Mouse (Mus musculus): ENCODE data around the gene Ndc1. TPM values are rescaled to one million over a fixed set of nuclear protein-coding genes. Genes with fewer than 3 reads are reported as not detected.

Gene Ndc1
- polyA plus RNA-seq (2015; fragmentation: Nextera tagmentation; extraction: Ambion mirVana), result 24.8 and 26.4 TPM in 2 replicates

- Histone ChIP-seq H3K4me2 (ENCODE audit: low read depth, low read length) (peak within 1 kb of the TSS; percentile 76), H3K9ac (ENCODE audit: low read depth, low read length) (peak within 1 kb of the TSS; percentile 91), H3K4me1 (ENCODE audit: control insufficient read depth, insufficient read depth, low read length) (peaks cover 5% of the 10 kb centered on the region), H3K36me3 (ENCODE audit: control insufficient read depth, insufficient read depth, low read length) (no peaks in the 10 kb centered on the region), H3K4me3 (ENCODE audit: low read length) (peak within 1 kb of the TSS; percentile 97), H3K9me3 (ENCODE audit: control insufficient read depth, low read length) (no peaks in the 10 kb centered on the region), H3K27ac (ENCODE audit: low read length) (peak within 1 kb of the TSS; percentile 90), H3K27me3 (replicated peaks; ENCODE audit: control insufficient read depth, insufficient read depth, low read length) (no peaks in the 10 kb centered on the region)
- WGBS, result under 1% methylated on average over 51 of the region's 51 CpGs
- ATAC-seq, result peak; percentile 99
Observed at GRCm38 (mm10) chr4:107367567-107368314, at the start of gene Ndc1. TSS of gene Ndc1 (plus strand) at chr4:107367784.

GRCm38 (mm10) chr4:107318646-107319045 is 48.9 kb upstream of the Ndc1 start:
- Histone ChIP-seq H3K4me2 (ENCODE audit: low read depth, low read length) (no peak overlapping the region), H3K4me1 (ENCODE audit: control insufficient read depth, insufficient read depth, low read length) (peaks cover 8% of the 10 kb centered on the region), H3K4me3 (ENCODE audit: low read length) (no peak overlapping the region), H3K9me3 (ENCODE audit: control insufficient read depth, low read length) (no peaks in the 10 kb centered on the region), H3K27ac (ENCODE audit: low read length) (no peak overlapping the region), H3K27me3 (replicated peaks; ENCODE audit: control insufficient read depth, insufficient read depth, low read length) (no peaks in the 10 kb centered on the region), H3K9ac (ENCODE audit: low read depth, low read length) (no peak overlapping the region), H3K36me3 (ENCODE audit: control insufficient read depth, insufficient read depth, low read length) (no peaks in the 10 kb centered on the region)
- no peak for ATAC-seq
- WGBS, result 76% methylated on average over 8 of the region's 8 CpGs

DNA sequence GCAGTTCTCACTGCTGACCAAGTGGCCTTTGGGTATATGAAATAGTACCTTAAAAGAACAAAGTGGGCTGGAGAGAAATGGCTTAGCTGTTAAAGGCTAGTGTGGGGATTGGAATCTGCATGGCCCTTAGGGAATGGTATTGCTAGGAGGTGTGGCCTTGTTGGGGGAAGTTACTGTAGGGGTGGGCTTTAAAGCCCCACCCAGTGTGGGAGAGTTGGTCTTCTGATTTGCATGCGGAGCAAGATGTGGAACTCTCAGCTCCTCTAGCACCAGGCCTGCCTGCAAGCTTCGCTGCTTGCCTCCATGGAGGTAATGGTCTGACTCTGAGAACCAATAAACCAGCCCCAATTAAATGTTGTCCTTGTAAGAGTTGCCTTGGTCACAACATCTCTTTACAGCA is 46.5 kb upstream of the Ndc1 start:
- ATAC-seq, result no peak
- Histone ChIP-seq H3K27me3 (replicated peaks; ENCODE audit: control insufficient read depth, insufficient read depth, low read length) (no peaks in the 10 kb centered on the region), H3K4me2 (ENCODE audit: low read depth, low read length) (no peak overlapping the region), H3K4me3 (ENCODE audit: low read length) (no peak overlapping the region), H3K4me1 (ENCODE audit: control insufficient read depth, insufficient read depth, low read length) (peaks cover under 1% of the 10 kb centered on the region), H3K36me3 (ENCODE audit: control insufficient read depth, insufficient read depth, low read length) (no peaks in the 10 kb centered on the region), H3K9ac (ENCODE audit: low read depth, low read length) (no peak overlapping the region), H3K27ac (ENCODE audit: low read length) (no peak overlapping the region), H3K9me3 (ENCODE audit: control insufficient read depth, low read length) (no peaks in the 10 kb centered on the region)
- WGBS, result 77% methylated on average over 2 of the region's 2 CpGs

- Histone ChIP-seq H3K4me3 (ENCODE audit: low read length) (no peak overlapping the region), H3K4me1 (ENCODE audit: control insufficient read depth, insufficient read depth, low read length) (no peaks in the 10 kb centered on the region), H3K4me2 (ENCODE audit: low read depth, low read length) (no peak overlapping the region), H3K9me3 (ENCODE audit: control insufficient read depth, low read length) (no peaks in the 10 kb centered on the region), H3K27ac (ENCODE audit: low read length) (no peak overlapping the region), H3K9ac (ENCODE audit: low read depth, low read length) (no peak overlapping the region), H3K27me3 (replicated peaks; ENCODE audit: control insufficient read depth, insufficient read depth, low read length) (no peaks in the 10 kb centered on the region), H3K36me3 (ENCODE audit: control insufficient read depth, insufficient read depth, low read length) (no peaks in the 10 kb centered on the region)
- peak; percentile 54; the same call in 1 of the 2 replicates for ATAC-seq
- WGBS, result 78% methylated on average over 2 of the region's 2 CpGs
Observed at GRCm38 (mm10) chr4:107323113-107323512, 44.5 kb upstream of the Ndc1 start.

- H3K4me1 ChIP-seq (ENCODE audit: control insufficient read depth, insufficient read depth, low read length), result no peaks in the 10 kb centered on the region
- H3K4me3 ChIP-seq (ENCODE audit: low read length), result no peak overlapping the region
- 68% methylated on average over 8 of the region's 8 CpGs for WGBS
- no peaks in the 10 kb centered on the region for H3K27me3 ChIP-seq (replicated peaks; ENCODE audit: control insufficient read depth, insufficient read depth, low read length)
- peak; percentile 85 for ATAC-seq
- no peak overlapping the region for H3K27ac ChIP-seq (ENCODE audit: low read length)
- no peaks in the 10 kb centered on the region for H3K36me3 ChIP-seq (ENCODE audit: control insufficient read depth, insufficient read depth, low read length)
- H3K4me2 ChIP-seq (ENCODE audit: low read depth, low read length), result no peak overlapping the region
- H3K9me3 ChIP-seq (ENCODE audit: control insufficient read depth, low read length), result no peaks in the 10 kb centered on the region
- no peak overlapping the region for H3K9ac ChIP-seq (ENCODE audit: low read depth, low read length)
Observed at GRCm38 (mm10) chr4:107328530-107328929, 39.1 kb upstream of the Ndc1 start.

GRCm38 (mm10) chr4:107333514-107333913 is 34.1 kb upstream of the Ndc1 start:
- WGBS, result 93% methylated on average over 4 of the region's 4 CpGs

DNA sequence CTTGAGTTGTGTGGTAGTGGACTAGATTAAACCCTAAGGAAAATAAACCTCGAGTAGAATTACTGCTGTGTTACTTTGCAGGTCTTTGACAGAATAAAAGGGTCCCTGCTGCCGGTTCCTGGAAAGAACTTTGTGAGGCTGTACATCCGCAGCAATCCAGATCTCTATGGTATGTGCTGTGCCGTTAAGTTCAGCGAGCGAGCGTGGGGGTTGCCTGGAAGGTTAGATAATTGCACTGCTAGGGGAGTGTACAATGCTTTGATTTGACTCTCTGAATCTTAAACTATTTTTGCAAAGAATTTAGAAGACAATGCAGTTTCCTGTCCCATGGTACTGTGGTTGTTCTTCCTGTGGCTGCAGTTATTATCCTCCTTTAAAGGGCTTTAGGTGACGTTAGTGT is 31.2 kb upstream of the Ndc1 start:
- no peaks in the 10 kb centered on the region for H3K27me3 ChIP-seq (replicated peaks; ENCODE audit: control insufficient read depth, insufficient read depth, low read length)
- H3K4me2 ChIP-seq (ENCODE audit: low read depth, low read length), result no peak overlapping the region
- no peak overlapping the region for H3K27ac ChIP-seq (ENCODE audit: low read length)
- no peaks in the 10 kb centered on the region for H3K4me1 ChIP-seq (ENCODE audit: control insufficient read depth, insufficient read depth, low read length)
- no peaks in the 10 kb centered on the region for H3K36me3 ChIP-seq (ENCODE audit: control insufficient read depth, insufficient read depth, low read length)
- no peak overlapping the region for H3K4me3 ChIP-seq (ENCODE audit: low read length)
- H3K9ac ChIP-seq (ENCODE audit: low read depth, low read length), result no peak overlapping the region
- no peak for ATAC-seq
- WGBS, result 67% methylated on average over 8 of the region's 8 CpGs
- no peaks in the 10 kb centered on the region for H3K9me3 ChIP-seq (ENCODE audit: control insufficient read depth, low read length)

More at GRCm38 (mm10) chr4:107333514-107333913, 34.1 kb upstream of the Ndc1 start:
- Histone ChIP-seq H3K4me1 (ENCODE audit: control insufficient read depth, insufficient read depth, low read length) (no peaks in the 10 kb centered on the region), H3K4me3 (ENCODE audit: low read length) (no peak overlapping the region), H3K27ac (ENCODE audit: low read length) (no peak overlapping the region), H3K9ac (ENCODE audit: low read depth, low read length) (no peak overlapping the region), H3K36me3 (ENCODE audit: control insufficient read depth, insufficient read depth, low read length) (no peaks in the 10 kb centered on the region), H3K9me3 (ENCODE audit: control insufficient read depth, low read length) (no peaks in the 10 kb centered on the region), H3K27me3 (replicated peaks; ENCODE audit: control insufficient read depth, insufficient read depth, low read length) (no peaks in the 10 kb centered on the region), H3K4me2 (ENCODE audit: low read depth, low read length) (no peak overlapping the region)
- ATAC-seq, result no peak

GRCm38 (mm10) chr4:107337455-107337854 is 30.1 kb upstream of the Ndc1 start:
- Histone ChIP-seq H3K9ac (ENCODE audit: low read depth, low read length) (no peak overlapping the region), H3K4me1 (ENCODE audit: control insufficient read depth, insufficient read depth, low read length) (no peaks in the 10 kb centered on the region), H3K4me3 (ENCODE audit: low read length) (no peak overlapping the region), H3K9me3 (ENCODE audit: control insufficient read depth, low read length) (no peaks in the 10 kb centered on the region), H3K4me2 (ENCODE audit: low read depth, low read length) (no peak overlapping the region), H3K36me3 (ENCODE audit: control insufficient read depth, insufficient read depth, low read length) (no peaks in the 10 kb centered on the region), H3K27me3 (replicated peaks; ENCODE audit: control insufficient read depth, insufficient read depth, low read length) (no peaks in the 10 kb centered on the region), H3K27ac (ENCODE audit: low read length) (no peak overlapping the region)
- 77% methylated on average over 5 of the region's 5 CpGs for WGBS
- ATAC-seq, result peak; percentile 44; the same call in 1 of the 2 replicates

DNA sequence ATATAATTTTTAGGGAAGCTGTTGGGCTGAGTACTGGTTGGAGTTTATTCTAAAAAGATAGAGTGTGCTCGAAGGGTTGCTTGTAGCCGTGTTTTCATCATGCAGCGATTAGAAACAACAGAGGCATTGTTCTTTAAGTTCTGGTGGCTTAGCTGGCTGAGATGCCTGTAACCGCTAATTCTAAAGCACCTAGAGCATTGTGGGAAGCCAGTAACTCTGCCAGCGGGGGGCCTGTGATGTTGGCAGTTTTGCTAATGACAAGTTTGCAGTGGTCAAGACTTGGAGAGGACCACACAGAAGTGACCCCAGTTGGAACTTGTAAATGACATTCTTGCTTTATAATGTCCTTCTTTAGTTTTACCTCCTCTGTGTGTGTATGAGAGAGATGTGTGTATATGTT is 26.2 kb upstream of the Ndc1 start:
- H3K4me2 ChIP-seq (ENCODE audit: low read depth, low read length), result no peak overlapping the region
- 63% methylated on average over 5 of the region's 5 CpGs for WGBS
- ATAC-seq, result no peak
- no peak overlapping the region for H3K9ac ChIP-seq (ENCODE audit: low read depth, low read length)
- no peaks in the 10 kb centered on the region for H3K9me3 ChIP-seq (ENCODE audit: control insufficient read depth, low read length)
- H3K27me3 ChIP-seq (replicated peaks; ENCODE audit: control insufficient read depth, insufficient read depth, low read length), result no peaks in the 10 kb centered on the region
- H3K36me3 ChIP-seq (ENCODE audit: control insufficient read depth, insufficient read depth, low read length), result no peaks in the 10 kb centered on the region
- H3K4me3 ChIP-seq (ENCODE audit: low read length), result no peak overlapping the region
- H3K27ac ChIP-seq (ENCODE audit: low read length), result no peak overlapping the region
- H3K4me1 ChIP-seq (ENCODE audit: control insufficient read depth, insufficient read depth, low read length), result no peaks in the 10 kb centered on the region

All from intestine, embryonic 16.5 days (tissue).